Mouse (Mus musculus) lung, postnatal 0 days (tissue): ENCODE results near the gene Tectb.

Source experiments
- CTCF ChIP-seq: IDR thresholded peaks from 2 replicates; pipeline ENCODE4 v1.5.1; 2016; ENCODE audit warnings: antibody characterized with exemption, mild to moderate bottlenecking
- EP300 ChIP-seq: IDR thresholded peaks from 2 replicates; pipeline ENCODE4 v1.6.1; 2016; ENCODE audit warnings: antibody characterized with exemption, mild to moderate bottlenecking, control low read depth

DNA sequence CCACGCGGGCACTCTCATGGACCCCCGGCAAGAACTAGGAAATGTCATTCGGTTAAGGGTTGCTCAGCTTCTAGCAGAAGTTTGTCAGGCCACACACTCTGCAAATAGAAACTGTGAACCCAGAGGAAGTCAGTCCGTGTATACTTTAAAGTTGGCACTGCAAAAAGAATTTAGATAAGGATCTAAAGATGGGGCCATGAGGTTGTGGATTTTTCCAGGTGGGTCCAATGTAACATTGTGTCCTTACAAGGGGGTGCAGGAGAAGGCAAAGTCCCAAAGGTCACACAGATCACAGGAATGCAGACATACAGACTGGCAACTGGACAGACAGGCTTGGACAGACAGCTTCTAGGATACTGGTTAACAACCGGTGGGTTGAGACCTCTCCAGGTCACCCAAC is 32.4 kb upstream of the Tectb start:
- TF ChIP-seq CTCF: no peak
- no peak for TF ChIP-seq EP300
